Mouse (Mus musculus): ENCODE measurements around the gene Nfyb.

Gene Nfyb

GRCm38 (mm10) chr10:82763840-82764631, at the start of gene Nfyb:
Gene Nfyb (minus strand): TSS chr10:82764144.
- peak; percentile 99 for DNase-seq

GRCm38 (mm10) chr10:82811855-82812431, 48.0 kb upstream of the Nfyb start:
- DNase-seq: peak; percentile 94

GRCm38 (mm10) chr10:82809352-82809751, 45.4 kb upstream of the Nfyb start:
- no peak for DNase-seq

- DNase-seq: no peak
Measured at GRCm38 (mm10) chr10:82808891-82809290, 44.9 kb upstream of the Nfyb start.

- no peak for DNase-seq
Measured at GRCm38 (mm10) chr10:82808155-82808554, 44.2 kb upstream of the Nfyb start.

GRCm38 (mm10) chr10:82807238-82807637, 43.3 kb upstream of the Nfyb start:
- peak in 1 of 2 experiments; percentile 26 for DNase-seq

- DNase-seq: no peak
Measured at GRCm38 (mm10) chr10:82806414-82806813, 42.5 kb upstream of the Nfyb start.

GRCm38 (mm10) chr10:82805111-82805510, 41.2 kb upstream of the Nfyb start:
- DNase-seq: no peak

GRCm38 (mm10) chr10:82804396-82804795, 40.5 kb upstream of the Nfyb start:
- no peak for DNase-seq

- DNase-seq: peak in 1 of 2 experiments; percentile 9
Measured at GRCm38 (mm10) chr10:82800094-82800493, 36.1 kb upstream of the Nfyb start.

GRCm38 (mm10) chr10:82798312-82798933, 34.5 kb upstream of the Nfyb start:
- no peak for DNase-seq

GRCm38 (mm10) chr10:82797119-82797491, 33.2 kb upstream of the Nfyb start:
- DNase-seq: no peak

GRCm38 (mm10) chr10:82796471-82797118, 32.7 kb upstream of the Nfyb start:
- DNase-seq: no peak

- peak in 1 of 2 experiments; percentile 17 for DNase-seq
Measured at GRCm38 (mm10) chr10:82795767-82796166, 31.8 kb upstream of the Nfyb start.

GRCm38 (mm10) chr10:82795071-82795731, 31.3 kb upstream of the Nfyb start:
- DNase-seq: peak; percentile 83

- no peak for DNase-seq
Measured at GRCm38 (mm10) chr10:82792311-82792710, 28.4 kb upstream of the Nfyb start.

- no peak for DNase-seq
Measured at GRCm38 (mm10) chr10:82791713-82792112, 27.8 kb upstream of the Nfyb start.

GRCm38 (mm10) chr10:82790504-82790903, 26.6 kb upstream of the Nfyb start:
- DNase-seq: no peak

- DNase-seq: no peak
Measured at GRCm38 (mm10) chr10:82789181-82789580, 25.2 kb upstream of the Nfyb start.

GRCm38 (mm10) chr10:82782472-82782871, 18.5 kb upstream of the Nfyb start:
- DNase-seq: no peak

GRCm38 (mm10) chr10:82780816-82781215, 16.9 kb upstream of the Nfyb start:
- no peak for DNase-seq

- no peak for DNase-seq
Measured at GRCm38 (mm10) chr10:82780322-82780721, 16.4 kb upstream of the Nfyb start.

GRCm38 (mm10) chr10:82779831-82780230, 15.9 kb upstream of the Nfyb start:
- DNase-seq: no peak
